Mouse (Mus musculus) spleen, postnatal 36 days (tissue): ENCODE measurements around the gene Plekhg1.

ENCODE experiments used
- DNase-seq, 2 experiments: peaks; one replicate each; pipeline ENCODE4 v3.0.0; 2022; ENCODE audit warnings: low spot score in 2 of 2, mixed read lengths in 1 of 2

Gene Plekhg1

DNA sequence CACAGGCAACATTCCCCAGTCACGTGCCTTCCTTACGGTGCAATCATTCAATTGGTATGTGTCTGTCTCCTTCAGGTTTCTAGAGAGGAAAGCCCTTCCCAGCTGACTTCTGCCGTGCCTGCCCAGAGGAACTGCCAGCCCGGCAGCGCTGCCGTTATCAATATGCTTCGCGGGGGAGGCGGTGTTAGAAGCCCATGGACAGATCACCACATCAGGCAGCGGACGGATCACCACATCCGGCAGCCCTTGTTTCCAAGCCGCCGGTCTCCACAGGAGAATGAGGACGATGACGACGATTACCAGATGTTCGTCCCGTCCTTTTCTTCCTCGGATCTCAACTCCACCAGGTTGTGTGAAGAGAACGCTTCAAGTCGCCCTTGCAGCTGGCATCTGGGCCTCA, 216.3 kb downstream of the Plekhg1 start:
- DNase-seq = no peak

DNA sequence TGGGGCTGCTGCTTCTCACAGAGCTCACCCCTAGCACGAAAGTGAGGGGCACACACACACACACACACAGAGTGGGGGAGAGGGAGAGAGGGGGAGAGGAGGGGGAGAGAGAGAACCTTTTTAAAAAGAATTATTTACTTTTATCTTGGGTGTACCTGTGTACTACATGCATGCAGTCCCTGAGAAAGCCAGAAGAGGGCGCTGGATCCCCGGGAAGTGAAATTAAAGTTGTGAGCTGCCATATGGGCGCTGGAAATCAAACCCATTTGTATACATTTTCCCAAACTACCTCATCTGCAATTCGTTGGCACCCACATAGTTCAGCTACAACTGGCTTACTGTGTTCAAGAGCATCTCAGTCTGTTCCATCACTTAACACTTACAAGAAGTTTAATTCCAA, 218.4 kb downstream of the Plekhg1 start:
- no peak for DNase-seq

DNA sequence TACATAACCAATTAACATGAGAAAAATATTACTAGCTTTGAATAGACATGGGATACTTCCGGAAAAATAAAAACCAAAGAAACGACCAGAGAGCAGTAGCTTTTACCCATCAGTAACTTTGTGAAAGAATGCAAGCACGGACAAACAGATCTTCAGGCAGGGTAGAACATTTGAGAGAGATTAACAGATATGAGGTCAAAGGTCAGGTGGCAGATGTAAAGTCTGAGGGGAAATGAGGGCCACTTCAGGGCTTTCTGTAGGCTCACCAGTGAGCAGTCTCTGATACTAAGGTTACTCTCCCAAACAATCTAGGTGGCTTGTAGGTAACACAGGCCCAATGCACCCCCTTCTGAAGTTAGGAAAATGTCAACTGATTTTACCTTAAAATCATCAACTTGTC, 228.9 kb downstream of the Plekhg1 start:
- DNase-seq = no peak

DNA sequence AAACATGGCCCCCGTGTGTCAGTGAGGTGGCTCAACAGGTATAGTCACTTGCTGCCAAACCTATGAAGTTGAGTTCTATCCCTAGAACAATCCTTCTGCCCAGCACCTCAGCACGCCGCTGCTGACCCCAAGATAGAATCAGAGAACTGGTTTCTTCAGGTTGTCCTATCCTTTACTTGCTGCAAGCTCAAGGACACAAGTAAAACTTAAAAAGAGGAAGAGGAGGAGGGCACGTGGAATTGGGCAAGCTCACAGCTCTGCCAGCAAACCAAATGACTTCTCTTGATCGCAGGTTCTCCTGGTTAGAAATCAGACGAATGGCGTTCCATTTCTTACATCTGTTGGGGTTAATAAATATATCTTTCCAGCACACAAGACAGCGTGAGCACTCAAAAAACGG, 232.1 kb downstream of the Plekhg1 start:
- no peak for DNase-seq

DNA sequence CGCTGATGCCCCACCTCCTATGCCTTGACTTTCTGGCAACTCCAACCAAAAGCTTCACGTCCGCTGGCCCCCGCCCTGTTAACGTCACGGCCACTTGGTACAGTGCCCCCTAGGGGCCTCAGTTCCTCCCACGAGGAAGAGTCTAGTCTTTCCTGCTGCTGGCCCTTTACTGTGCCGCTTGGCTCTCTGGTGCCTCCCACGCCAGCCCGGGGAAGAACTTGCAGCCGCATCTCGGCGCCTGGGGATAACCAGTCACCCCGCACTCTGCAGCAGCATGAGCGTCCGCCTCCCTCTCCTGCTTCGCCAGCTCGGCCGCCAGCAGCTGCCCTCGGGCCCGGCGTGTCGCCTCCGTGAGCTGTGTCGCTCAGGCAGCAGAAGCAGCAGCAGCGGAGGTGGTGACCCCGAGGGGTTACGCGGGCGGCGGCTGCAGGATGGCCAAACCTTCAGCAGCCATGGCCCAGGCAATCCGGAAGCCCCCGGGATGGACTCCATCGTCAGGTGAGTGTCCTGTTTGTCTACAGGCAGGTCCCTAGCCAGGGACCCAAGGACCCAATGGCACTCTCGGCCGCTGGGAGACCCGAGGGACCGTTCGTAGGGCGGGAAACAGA, 232.9 kb downstream of the Plekhg1 start, which contains the start of gene Mthfd1l:
Mthfd1l (plus strand) TSS at position 138 of the 608 bp plus-strand sequence.
- DNase-seq = peak; percentile 88 to 89

DNA sequence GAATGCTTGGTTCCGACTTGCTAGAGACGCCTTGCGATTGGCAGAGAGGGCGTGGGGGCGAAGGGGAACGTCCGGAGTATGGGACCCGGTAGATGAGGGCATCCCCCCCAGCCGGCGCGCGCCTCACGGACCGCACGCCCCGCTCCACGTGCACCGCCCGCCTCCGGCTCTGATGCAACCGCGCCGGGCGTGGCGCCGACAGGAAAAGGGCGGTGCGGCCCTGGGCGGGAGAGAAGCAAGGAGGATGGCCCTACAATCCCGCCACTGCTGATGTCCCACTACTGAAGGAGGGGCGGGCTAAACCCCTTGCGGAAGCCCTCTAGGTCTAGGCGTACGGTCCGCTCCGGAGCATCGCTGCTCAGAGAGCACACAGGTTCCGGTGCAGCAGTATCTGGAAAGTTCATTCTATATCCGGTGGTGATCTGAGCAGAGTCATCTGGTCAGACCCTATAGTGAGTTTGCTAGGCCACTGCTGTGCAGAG, 233.5 kb downstream of the Plekhg1 start:
- DNase-seq = peak; percentile 92 to 93

DNA sequence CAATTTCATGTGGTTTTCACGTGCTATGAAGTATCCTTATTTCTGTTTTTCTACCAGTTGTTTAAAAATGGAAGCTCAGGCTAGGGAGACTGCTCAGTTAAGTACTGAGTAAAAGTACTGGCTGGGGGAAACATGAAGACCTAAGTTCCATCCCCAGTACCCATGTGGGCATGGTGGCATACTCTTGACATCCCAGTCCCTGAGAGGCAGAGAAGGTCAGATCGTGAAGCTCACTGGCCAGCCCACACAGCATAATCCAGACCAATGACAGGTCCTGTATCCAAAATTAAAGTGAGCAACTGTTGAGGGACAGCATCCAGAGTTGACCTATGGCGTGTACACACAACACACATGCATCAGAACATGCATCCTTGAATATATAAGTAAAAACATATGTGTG, 234.2 kb downstream of the Plekhg1 start:
- DNase-seq = no peak

DNA sequence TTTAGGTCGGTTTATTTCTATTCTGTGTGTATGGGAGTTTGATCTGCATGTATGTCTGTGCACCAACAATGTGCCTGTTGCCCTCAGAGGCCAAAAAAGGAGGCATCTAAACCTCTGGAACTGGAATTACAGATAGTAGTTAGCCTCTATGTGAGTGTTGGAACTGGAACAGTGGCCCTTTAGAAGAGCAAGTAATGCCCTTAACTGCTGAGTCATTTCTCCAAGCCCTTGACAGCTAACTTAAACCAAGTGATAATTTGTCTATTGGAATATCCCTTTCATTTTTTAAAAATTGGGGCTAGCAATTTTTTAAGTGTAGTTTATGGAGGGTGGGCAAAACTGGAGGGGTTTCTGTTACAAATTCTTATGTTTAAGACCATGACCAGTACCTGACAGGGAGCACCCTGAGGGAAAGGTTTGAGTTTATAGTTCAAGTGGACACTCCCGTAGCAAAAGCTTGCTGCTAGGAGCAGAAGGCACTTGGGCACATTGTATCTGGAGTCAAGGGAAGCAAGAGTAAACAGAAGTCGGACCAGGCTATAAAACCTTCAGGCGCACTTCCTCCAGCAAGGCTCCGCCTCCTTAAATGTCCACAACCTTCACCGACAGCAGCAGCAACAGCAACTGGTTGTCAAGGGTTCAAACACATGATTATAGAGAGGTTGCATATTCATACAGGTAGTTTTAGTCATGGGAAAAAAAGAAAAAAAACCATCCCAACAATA, 235.9 kb downstream of the Plekhg1 start:
- no peak for DNase-seq

DNA sequence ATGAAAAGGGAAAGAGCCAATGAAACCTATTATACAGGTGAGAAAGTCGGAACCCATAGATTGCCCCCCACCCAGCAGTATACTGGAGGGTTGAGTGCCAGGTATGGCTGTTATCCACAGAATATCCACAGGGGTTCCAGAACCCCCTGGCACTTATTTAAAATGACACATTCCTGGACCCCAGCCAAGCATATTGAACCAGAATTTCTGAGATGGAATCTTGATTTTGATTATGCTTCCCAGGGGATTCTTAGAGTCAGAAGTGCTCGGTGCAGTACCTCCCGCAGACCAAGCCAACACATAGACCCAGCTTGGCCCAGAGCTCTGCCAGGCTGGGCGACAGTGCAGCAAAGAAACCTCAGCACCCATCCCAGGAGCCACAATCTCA, 236.5 kb downstream of the Plekhg1 start:
- no peak for DNase-seq

DNA sequence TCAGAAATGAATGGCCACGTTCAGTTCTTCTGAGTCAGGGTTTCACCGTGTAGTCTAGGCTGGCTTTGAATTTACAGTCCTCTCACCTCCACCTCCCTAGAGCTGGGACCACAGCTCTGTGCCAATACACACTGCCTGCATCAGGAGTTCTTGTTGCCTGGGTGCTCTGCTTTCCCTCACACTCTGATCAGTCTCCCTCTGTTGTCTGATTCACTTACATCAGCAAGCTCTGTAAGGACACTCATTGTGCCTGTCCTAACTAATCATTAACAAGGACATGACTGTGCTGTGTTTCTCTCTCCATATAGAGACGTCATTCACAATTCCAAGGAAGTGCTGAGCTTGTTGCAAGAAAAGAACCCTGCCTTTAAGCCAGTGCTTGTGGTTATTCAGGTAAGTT, 238.2 kb downstream of the Plekhg1 start:
- no peak for DNase-seq

DNA sequence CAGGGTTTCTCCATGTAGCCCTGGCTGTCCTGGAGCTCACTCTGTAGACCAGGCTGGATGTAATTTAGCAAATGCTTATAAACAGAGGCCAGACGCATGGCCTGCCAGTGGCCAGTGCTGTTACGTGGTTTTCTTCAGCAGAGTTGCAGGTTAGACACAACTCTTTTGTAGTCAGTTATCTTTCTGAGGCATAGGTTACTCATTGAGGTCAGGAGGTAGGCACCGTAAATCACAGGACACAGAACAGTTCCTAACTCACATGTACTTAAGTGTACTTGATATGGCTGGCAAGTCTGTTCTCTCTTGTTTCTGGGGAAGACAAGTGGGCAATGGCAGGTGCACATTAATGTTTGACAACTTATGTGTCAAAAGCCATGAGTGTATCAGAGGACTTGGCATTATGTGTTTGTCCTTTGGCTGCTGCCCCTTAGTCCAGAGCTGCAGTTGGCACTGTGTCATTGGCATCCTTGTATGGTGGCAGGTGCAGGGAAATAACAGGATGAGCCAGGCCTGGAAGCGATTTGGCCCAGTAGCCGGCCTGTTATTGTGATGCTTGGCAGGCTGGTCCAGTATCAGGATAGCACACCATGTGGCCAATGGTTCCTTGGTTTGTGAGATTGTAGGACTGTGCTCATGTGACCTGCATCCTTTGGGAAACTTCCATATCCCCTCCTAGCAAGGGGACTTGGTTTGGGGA, 238.8 kb downstream of the Plekhg1 start:
- DNase-seq = no peak

DNA sequence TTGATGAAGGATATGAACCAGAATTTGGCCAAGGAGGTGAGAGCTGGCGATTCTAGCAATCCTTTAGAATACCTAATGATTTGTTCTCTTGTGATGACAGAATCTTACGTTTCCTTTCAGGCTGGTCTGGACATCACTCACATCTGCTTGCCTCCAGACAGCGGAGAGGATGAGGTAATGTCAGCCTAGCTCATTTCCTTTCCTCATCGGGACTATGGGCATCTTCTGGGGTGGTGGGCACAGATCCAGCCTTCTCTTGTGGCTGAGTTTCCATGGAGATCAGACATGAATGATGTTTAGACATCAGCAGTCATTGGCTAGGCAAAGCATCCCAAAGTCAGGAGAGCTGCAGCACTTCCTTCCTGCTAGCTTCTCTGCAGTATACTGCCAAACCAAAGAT, 240.1 kb downstream of the Plekhg1 start:
- DNase-seq = no peak

DNA sequence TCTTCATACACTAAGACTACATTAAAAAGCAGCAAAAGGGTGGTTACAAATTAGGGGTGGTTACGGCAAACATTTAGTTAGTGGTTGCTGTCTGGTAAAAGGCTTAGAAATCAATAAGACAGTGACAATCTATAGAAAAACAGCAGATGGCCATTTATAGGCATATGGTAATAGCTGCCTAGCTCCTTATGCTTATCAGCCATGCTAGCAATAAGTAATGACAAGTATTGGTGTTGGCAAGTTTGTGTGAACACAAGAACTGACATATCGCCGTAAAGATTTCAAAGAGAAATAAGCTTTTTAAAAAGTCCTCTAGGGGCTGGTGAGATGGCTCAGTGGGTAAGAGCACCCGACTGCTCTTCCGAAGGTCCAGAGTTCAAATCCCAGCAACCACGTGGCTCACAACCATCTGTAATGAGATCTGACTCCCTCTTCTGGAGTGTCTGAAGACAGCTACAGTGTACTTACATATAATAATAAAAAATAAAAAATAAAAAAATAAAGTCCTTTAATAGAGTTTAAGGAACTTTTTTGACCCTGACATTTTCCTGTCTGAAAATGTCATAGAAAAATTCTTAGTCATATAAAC, 250.2 kb downstream of the Plekhg1 start:
- no peak for DNase-seq

DNA sequence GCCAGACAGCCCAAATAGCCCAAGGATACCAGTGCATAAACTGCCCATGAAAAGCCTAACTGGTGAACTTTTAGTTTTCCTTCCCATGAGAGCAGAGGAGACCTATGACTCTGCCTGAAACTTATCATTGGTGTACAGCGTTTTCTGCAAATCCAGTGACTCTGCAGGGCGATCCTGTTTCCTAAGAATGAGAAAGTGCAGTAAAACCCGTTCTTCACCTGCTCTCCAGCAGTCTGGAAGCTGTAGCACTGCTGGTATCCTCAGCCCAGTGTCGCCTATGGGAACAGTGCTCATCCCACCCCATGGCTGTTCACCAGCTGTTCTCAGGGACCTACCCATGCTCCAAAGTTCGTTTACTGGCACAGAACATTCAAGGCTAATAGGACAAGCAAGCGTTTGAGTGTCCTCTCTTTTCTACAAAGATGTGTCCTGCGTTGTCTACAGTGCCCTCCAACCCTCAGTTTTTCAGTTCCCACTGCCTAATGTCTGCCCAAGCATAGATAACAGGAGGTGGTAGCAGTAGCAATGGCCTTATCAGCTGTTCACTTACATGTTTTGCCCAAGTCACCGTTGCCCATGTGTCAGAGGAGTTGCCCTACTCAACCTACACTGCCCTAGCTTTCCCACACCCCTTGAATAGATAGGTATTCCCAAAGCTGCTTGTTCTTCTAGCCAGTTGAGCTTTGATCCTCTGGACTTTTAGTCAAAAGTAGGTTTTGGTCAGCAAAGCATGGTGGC, 253.4 kb downstream of the Plekhg1 start:
- DNase-seq = peak; percentile 34 to 62

DNA sequence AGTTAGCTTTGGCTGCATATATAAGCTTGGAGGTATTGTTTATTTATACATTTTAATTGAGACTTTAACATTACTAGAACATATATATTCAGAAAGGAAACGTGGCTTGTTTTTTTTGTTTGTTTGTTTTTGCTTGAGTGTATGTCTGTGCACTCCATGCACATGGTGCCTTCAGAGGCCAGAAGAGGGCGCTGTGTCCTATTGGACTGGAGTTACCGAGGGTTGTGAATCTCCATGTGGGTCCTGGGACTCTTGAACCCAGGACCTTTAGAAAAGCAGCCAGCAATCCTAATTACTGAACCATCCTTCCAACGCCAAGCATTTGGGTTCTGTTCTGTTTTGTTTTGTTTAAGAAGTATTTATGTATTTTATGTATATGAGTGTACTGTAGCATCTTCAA, 255.1 kb downstream of the Plekhg1 start:
- no peak for DNase-seq

DNA sequence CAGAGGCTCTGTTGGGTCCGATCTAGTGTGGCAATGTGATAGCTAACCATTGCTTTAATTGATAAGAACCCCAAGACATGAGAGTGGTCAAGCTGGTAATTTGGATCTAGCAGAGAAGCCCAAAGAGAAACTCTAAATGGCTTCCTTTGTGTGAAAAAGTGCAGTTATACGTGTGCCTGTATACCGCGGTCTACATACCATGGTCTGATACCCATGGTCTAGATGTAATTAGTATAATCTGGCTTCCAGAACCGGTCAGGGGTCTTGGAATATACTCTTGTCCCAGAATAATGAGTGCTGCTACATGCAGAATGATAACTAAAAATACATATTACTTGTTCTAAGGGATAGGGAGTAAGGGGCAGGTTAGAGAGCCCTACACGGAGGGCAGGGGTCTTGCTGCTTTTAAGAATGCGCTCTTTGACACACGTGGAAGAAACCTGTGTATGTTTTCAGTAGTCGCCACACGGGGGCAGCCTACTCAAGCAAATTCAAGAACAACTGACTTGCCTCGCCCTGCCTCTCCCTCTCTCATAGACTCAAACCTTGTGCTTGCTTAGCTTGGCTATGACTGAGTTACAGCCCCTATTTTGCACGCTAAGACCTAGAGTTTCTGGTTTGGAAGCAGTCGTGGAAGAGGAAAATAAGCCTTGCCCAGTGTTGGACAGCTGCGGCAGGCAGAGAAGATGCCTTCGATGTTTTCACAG, 256.2 kb downstream of the Plekhg1 start:
- peak; percentile 34 to 60 for DNase-seq

DNA sequence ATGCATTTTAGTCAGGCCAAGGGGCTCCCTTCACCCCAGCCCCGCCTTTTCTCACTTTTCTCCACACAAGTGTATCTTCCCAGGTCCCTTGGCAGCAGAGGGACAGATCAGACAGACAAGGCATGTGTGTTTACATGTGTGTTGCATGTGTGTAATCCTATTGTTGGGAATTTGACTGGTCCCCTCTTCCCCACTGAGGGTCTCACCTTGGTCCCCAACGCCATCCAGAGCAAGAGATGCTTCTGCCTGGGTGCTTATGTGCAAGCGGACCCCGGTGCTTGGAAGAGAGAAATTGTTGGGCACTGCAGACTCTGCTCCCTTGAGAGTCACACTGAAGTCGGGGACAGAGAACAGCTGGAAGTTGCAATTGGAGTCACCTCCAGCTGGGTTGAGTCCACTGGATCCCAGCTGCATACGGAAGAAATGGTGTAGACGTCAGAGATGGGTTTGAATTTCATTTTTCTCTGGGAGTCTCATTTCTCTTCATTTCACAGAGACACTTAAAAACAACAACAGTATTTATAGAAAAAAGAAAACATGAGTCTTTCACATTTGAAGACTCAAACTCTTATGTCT, 257.8 kb downstream of the Plekhg1 start:
- no peak for DNase-seq

DNA sequence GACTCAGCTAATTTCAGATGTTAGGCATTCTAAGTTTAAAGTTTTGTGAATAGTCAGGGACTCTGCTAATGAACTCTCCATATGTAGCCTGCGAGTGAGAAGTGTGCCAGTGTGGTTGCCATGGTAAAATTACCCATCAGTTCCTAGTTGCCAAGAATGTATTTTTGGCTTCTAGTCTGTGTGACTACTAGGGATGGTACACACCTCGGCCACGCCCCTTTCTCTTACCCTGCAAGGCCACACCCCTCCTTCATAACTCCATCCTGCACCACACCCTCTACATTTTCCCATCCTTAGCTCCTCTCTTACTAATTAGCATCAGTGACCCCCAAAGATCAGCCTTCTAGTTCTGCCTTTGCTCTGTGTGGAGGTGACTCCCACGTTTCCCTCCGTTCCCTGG, 262.5 kb downstream of the Plekhg1 start:
- DNase-seq = no peak

DNA sequence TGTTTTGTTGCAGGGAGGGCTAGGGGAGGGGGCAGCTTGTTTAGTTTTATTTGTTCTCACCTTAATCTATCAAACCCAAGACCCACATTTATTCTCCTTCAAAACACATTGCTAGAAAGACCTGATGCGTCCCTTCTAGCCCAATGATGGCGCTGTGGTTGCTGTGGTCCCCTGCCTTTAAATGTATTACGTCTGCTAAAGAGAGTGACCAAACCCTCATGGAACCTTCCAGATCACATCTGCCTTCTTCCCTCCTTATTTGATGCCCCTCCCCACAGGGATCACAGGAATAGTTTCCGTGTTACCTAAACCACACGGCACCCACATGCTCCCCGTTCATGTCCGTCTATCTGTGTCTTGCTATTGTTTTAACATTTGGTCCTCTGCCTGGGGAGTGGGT, 265.0 kb downstream of the Plekhg1 start:
- DNase-seq = no peak

DNA sequence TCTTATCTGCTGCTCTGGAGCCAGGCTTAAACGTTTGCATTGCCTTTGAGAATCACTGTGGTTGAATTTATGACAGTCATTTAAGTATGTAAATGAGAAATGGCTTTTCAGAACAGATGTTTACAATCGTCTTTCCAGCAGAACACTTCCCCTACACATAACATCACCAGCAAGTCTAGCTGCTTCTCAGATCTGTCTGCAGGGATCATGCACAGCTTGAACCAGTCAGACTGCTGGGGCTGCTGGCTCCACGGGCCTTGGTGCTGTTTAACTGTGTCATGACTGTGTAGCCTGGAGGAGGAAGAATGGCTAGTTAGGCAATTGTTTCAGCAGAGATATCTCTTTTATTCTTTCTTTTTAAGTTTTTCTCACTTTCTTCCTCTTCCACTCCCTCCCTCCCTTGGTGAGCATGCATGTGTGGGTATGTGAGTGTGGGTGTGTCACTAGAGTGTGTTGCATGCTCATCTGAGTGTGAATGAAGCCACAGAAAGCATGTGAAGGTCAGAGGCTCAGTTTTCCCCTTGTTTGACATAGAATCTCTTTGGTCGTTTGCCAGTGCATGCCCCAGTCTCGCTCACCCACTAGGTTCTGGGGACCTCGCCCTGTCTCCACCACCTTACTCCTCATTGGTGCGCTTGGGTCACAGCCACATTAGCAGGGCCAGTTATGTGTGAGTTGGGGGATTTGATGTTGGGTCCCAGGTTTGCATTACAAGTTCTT, 266.3 kb downstream of the Plekhg1 start:
- DNase-seq = no peak
